Comparison of ENCODE assay signal across 8 mouse cellular contexts in the genomic region with DNA sequence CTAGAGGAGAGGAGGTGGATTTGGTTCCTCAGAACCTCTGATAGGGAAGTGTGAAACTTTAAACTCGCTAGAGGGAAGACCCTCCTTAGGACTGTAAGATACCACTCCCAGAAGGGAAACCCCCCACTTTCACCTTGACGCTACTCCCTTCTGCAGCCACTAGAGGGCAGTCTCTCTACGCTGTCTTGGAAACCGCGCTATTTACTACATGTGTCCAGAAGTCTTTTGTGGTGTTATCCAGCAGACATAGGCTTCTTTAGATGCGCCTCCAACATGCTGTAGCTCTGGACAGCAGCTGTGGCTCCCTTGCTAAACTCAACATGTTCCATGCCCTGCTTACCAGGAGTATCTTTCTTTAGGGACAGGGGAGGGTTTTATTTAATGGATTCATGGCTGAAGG. TPM values are rescaled to one million over a fixed set of nuclear protein-coding genes. Genes with fewer than 3 reads are reported as not detected.
DNase-seq lines count a peak whose midpoint lies in the region; ATAC-seq and TF ChIP-seq lines count a peak whose summit lies in the region.

No protein-coding gene starts in this region.

- H3K36me3 ChIP-seq in forebrain, embryonic 12.5 days (replicated peaks) = no peaks in the 10 kb centered on the region
- no peaks in the 10 kb centered on the region for H3K36me3 ChIP-seq in intestine, embryonic 15.5 days
- no peaks in the 10 kb centered on the region for H3K36me3 ChIP-seq in liver, adult 2 months (ENCODE audit: control insufficient read depth, insufficient read depth, low read length)
- H3K36me3 ChIP-seq in neural tube, embryonic 12.5 days = no peaks in the 10 kb centered on the region

- no peak overlapping the region for H3K4me3 ChIP-seq in forebrain, embryonic 12.5 days (replicated peaks)
- no peak overlapping the region for H3K4me3 ChIP-seq in intestine, embryonic 15.5 days (replicated peaks)
- no peak overlapping the region for H3K4me3 ChIP-seq in liver, adult 2 months (ENCODE audit: insufficient read depth, low read depth, low read length)
- H3K4me3 ChIP-seq in neural tube, embryonic 12.5 days = no peak overlapping the region

- H3K79me2 ChIP-seq in liver, adult 2 months (ENCODE audit: control insufficient read depth, insufficient read depth, low read length) = no peaks in the 10 kb centered on the region

- ATAC-seq in forebrain, embryonic 12.5 days (ENCODE audit: low FRiP score) = peak; percentile 75; the same call in 1 of the 2 replicates
- peak; percentile 58 for ATAC-seq in intestine, embryonic 15.5 days
- peak; percentile 56; the same call in 1 of the 2 replicates for ATAC-seq in neural tube, embryonic 12.5 days (ENCODE audit: low FRiP score, low read depth)

- peak; percentile 31 for DNase-seq in urinary bladder, postnatal 14 days (ENCODE audit: low spot score)
- DNase-seq in urinary bladder, postnatal 10 days (ENCODE audit: low spot score) = no peak
- peak; percentile 47 for DNase-seq in c-Kit-positive CD71-negative TER-119-negative erythroid progenitor cells, embryonic 14.5 days (ENCODE audit: low read depth)
- DNase-seq in liver, adult 2 months (ENCODE audit: extremely low read depth, low read depth, low spot score) = peak; percentile 8
- DNase-seq in spleen, postnatal 4 days (ENCODE audit: low spot score in 2 of 2) = no peak

- H3K9me3 ChIP-seq in forebrain, embryonic 12.5 days = no peaks in the 10 kb centered on the region
- H3K9me3 ChIP-seq in intestine, embryonic 15.5 days = no peaks in the 10 kb centered on the region
- no peaks in the 10 kb centered on the region for H3K9me3 ChIP-seq in neural tube, embryonic 12.5 days

- peaks cover 5% of the 10 kb centered on the region for H3K4me1 ChIP-seq in forebrain, embryonic 12.5 days
- H3K4me1 ChIP-seq in intestine, embryonic 15.5 days (replicated peaks) = peaks cover 6% of the 10 kb centered on the region; the same call in 1 of the 2 replicates
- no peaks in the 10 kb centered on the region for H3K4me1 ChIP-seq in liver, adult 2 months (ENCODE audit: control insufficient read depth, insufficient read depth, low read length)
- H3K4me1 ChIP-seq in neural tube, embryonic 12.5 days = no peaks in the 10 kb centered on the region

- no peak overlapping the region for H3K9ac ChIP-seq in forebrain, embryonic 12.5 days
- no peak overlapping the region for H3K9ac ChIP-seq in intestine, embryonic 15.5 days
- H3K9ac ChIP-seq in liver, adult 2 months (ENCODE audit: low read depth, low read length) = no peak overlapping the region
- no peak overlapping the region for H3K9ac ChIP-seq in neural tube, embryonic 12.5 days

- WGBS in forebrain, embryonic 12.5 days = 1% methylated on average over 6 of the region's 6 CpGs
- WGBS in intestine, embryonic 15.5 days = 0% methylated on average over 6 of the region's 6 CpGs
- 3% methylated on average over 6 of the region's 6 CpGs for WGBS in liver, adult 2 months
- 2% methylated on average over 6 of the region's 6 CpGs for WGBS in neural tube, embryonic 12.5 days

- no peak overlapping the region for H3K4me2 ChIP-seq in forebrain, embryonic 12.5 days
- no peak overlapping the region for H3K4me2 ChIP-seq in intestine, embryonic 15.5 days (replicated peaks)
- H3K4me2 ChIP-seq in neural tube, embryonic 12.5 days (replicated peaks) = no peak overlapping the region

- TF ChIP-seq CTCF in liver, adult 2 months (IDR thresholded peaks at IDR 0.05; ENCODE audit: low read depth, low read length) = peak; percentile 79; the same call in 1 of the 2 replicates

- H3K27ac ChIP-seq in forebrain, embryonic 12.5 days = no peak overlapping the region
- no peak overlapping the region for H3K27ac ChIP-seq in intestine, embryonic 15.5 days
- H3K27ac ChIP-seq in liver, adult 2 months (replicated peaks; ENCODE audit: insufficient read depth, low read depth, low read length) = no peak overlapping the region
- no peak overlapping the region for H3K27ac ChIP-seq in neural tube, embryonic 12.5 days

- peaks cover 10% of the 10 kb centered on the region; the same call in 1 of the 2 replicates for H3K27me3 ChIP-seq in forebrain, embryonic 12.5 days
- no peaks in the 10 kb centered on the region; the same call in 1 of the 2 replicates for H3K27me3 ChIP-seq in intestine, embryonic 15.5 days (replicated peaks)
- no peaks in the 10 kb centered on the region for H3K27me3 ChIP-seq in liver, adult 2 months (ENCODE audit: control insufficient read depth, insufficient read depth, low read length)
- no peaks in the 10 kb centered on the region for H3K27me3 ChIP-seq in neural tube, embryonic 12.5 days (replicated peaks)

- TF ChIP-seq POLR2A in liver, adult 2 months (IDR thresholded peaks at IDR 0.05; ENCODE audit: extremely low read depth, insufficient read depth, low read length) = no peak

RNA-seq across cellular contexts. Expression of a gene that starts 54.8 kb away (rescaled TPM):
- 362 and 384 TPM in 2 replicates for polyA plus RNA-seq in forebrain, embryonic 12.5 days (2016; fragmentation: Nextera tagmentation; extraction: Ambion mirVana)
- polyA plus RNA-seq in intestine, embryonic 15.5 days (2015; fragmentation: Nextera tagmentation; extraction: Ambion mirVana) = 90.4 and 108 TPM in 2 replicates
- total RNA-seq in liver, adult 2 months (2014; rRNA removed) = 0.67 and 0.74 TPM in 2 replicates
- 0.21 and 0.40 TPM in 2 replicates for polyA plus RNA-seq in liver, adult 2 months (2012; rRNA removed)
- polyA plus RNA-seq in neural tube, embryonic 12.5 days (2016; fragmentation: Nextera tagmentation; extraction: Ambion mirVana) = 333 and 346 TPM in 2 replicates

Comparison
In these comparisons a context has a peak if more than half of its experiments do, and no peak if none do; other contexts are left out.
1. DNase-seq: peak in urinary bladder, postnatal 14 days (single experiment), c-Kit-positive CD71-negative TER-119-negative erythroid progenitor cells, embryonic 14.5 days (single experiment) and liver, adult 2 months (single experiment); none in urinary bladder, postnatal 10 days (single experiment) and spleen, postnatal 4 days (0 of 2).
2. RNA of a gene that starts 54.8 kb away (polyA plus RNA-seq): 362 to 384 TPM in forebrain, embryonic 12.5 days, 333 to 346 TPM in neural tube, embryonic 12.5 days and 90.4 to 108 TPM in intestine, embryonic 15.5 days; 0.21 to 0.40 TPM in liver, adult 2 months; every median in the first group is over 10 times any median in the second.
3. Peak in every context shown above with its lines, with median percentiles within 50 percentile points of each other: ATAC-seq.